Mouse (Mus musculus): ENCODE measurements around the gene Asah2.
"Not testable (repeated sequence)": the region's sequence is repeated elsewhere in the genome, so short reads cannot be mapped to it uniquely, and the experiment has no call there.

Asah2 gene

DNA sequence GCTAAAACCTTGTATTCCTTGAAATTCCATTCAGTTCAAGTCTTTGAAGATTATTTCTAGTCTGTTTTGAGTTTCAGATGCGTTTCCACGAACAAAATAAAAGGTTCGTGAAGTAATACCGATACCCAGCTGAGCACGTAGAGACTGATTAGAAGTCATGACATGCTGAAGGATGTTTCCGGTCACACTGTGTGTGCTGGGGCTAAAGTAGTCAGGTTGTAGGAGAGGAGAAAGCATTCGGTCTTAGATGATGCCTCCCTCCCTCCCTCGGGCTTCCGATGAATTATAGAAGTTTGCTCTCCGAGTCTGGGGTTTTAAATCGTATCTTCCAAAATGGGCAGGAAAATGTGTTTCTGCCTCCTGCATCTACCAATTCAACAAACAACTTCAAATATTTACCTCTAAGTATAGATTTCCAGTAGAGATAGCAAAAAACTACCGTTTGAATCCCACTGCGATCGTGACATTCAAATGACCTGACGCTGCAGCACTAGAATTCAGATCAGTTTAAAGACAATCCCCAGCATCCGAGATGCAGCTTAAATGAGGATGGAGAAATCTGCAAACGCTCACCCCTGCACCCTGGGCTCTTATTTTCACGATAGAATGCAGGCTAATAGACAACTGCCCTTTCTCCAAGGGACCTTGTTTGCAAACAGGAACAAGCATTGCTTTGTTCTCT is 5.6 kb downstream of the Asah2 start:
- no peak for DNase-seq (ENCODE audit: low spot score)

- DNase-seq (ENCODE audit: low spot score), result no peak
These were observed 9.4 kb downstream of the Asah2 start for GRCm38 (mm10) chr19:32098582-32098981.

GRCm38 (mm10) chr19:32092358-32092757 is 15.7 kb downstream of the Asah2 start:
- no peak for DNase-seq (ENCODE audit: low spot score)

DNA sequence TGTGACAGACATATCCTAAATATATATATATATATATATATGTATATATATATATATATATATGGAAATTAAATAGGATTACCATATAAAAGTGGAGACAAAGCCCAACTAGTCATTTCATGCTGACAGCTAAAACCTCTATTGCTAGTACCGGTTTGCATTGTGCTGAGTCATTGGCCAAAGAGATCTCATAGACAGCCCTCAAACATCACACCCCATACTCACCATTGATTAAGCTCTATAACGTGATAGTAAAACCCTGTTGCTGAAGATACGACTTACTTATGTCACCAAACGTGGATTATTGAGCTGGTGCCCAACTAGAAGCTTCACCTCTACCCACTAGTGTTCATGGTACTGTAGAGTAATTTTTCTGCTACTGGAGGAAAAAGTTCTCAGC is 17.2 kb downstream of the Asah2 start:
- no peak for DNase-seq (ENCODE audit: low spot score)

GRCm38 (mm10) chr19:32088570-32088969 is 19.4 kb downstream of the Asah2 start:
- DNase-seq (ENCODE audit: low spot score), result no peak

- no peak for DNase-seq (ENCODE audit: low spot score)
These were observed 20.1 kb downstream of the Asah2 start for GRCm38 (mm10) chr19:32087736-32088470.

DNA sequence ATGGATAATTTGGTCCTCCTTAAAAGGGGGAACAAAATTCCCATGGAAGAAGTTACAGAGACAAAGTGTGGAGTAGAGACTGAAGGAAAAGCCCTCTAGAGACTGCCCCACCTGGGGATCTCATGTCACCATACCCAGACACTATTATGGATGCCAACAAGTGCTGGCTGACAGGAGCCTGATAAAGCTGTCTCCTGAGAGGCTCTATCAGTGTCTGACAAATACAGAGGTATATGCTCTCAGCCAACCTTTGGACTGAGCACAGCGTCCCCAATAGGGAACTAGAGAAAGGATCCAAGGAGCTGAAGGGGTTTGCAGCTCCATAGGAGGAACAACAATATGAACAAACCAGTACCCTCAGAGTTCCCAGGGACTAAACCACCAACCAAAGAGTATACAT is 23.2 kb downstream of the Asah2 start:
- DNase-seq (ENCODE audit: low spot score), result not testable (repeated sequence)

- no peak for DNase-seq (ENCODE audit: low spot score)
These were observed 37.7 kb downstream of the Asah2 start for GRCm38 (mm10) chr19:32070340-32070739.

DNA sequence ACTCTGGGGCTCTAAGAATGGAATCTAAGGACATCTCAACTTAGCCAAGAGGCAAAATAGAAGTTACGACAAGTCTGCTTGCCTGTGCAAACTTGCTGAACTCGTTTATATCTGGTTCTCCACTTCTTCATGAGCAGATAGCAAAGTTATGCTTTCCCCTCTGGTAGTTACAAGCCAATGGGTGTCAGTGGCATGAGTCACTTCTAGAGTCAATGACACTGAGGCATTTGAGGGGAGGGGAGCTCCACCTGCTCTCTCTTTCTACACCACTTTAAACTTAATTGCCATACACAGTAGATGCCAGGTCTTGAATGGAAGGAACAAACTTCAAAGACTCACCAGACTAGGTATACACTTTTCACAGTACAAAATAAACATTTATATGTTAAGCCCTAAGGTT is 38.4 kb downstream of the Asah2 start:
- no peak for DNase-seq (ENCODE audit: low spot score)

- no peak for DNase-seq (ENCODE audit: low spot score)
These were observed 40.3 kb downstream of the Asah2 start for GRCm38 (mm10) chr19:32067669-32068068.

DNA sequence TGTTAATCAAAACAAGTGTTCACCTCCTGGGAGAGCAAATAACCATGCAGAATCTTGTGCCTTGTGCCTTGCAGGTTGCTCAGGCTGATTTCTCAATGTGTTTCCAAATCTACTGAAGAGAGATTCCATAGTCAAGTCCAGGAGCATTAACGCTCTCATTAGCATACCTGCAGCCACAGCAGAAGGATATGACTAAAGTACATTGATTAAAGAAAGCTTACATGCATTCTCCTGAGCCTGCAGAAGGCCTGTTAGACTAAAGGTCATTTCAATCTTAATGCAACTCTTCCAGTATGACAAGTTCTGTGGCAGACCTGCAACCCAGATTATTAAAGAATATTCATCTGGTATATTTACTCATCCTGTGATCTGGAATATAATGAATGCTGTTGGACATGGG is 46.7 kb downstream of the Asah2 start:
- DNase-seq (ENCODE audit: low spot score), result no peak

DNA sequence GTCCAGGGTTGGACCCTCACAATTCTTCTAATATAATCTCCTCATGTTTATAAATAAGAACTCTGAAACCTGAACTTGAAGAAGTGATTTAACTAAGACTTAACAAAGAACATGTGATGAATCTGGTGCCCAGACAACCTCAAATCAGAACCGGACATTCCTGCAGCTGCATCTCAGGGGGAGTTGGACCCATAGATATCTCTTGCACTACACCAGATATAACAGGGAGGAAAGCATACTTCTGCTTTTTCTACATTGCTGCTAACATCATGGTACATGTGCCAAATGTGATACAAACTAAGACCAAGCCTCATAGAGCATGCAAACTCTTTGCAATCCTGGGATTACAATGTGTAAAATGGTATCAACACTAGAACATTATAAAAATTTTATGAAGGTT is 51.8 kb downstream of the Asah2 start:
- no peak for DNase-seq (ENCODE audit: low spot score)

DNA sequence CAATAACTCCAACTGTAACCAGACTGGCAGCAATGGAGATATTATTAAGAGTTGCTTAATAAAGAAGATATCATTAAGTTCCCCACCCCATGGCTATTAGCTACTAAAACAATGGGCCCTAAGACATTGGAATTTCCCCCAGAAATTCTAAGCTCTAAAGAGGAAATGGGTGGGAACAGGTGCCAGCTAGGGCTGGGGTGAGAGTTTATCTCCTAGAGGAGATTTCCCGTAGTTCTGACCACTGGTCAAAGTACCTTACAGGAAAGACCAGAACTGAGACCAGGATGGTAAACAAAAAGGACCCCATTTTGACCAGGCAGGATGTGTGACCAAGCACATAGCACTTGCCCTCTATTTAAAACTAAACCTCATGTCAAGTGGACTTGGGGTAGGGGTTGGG is 52.3 kb downstream of the Asah2 start:
- no peak for DNase-seq (ENCODE audit: low spot score)

- DNase-seq (ENCODE audit: low spot score), result no peak
These were observed 56.8 kb downstream of the Asah2 start for GRCm38 (mm10) chr19:32051251-32051650.

- no peak for DNase-seq (ENCODE audit: low spot score)
These were observed 75.1 kb downstream of the Asah2 start for GRCm38 (mm10) chr19:32032881-32033280.

GRCm38 (mm10) chr19:32030430-32030829 is 77.6 kb downstream of the Asah2 start:
- peak; percentile 27 for DNase-seq (ENCODE audit: low spot score)

DNA sequence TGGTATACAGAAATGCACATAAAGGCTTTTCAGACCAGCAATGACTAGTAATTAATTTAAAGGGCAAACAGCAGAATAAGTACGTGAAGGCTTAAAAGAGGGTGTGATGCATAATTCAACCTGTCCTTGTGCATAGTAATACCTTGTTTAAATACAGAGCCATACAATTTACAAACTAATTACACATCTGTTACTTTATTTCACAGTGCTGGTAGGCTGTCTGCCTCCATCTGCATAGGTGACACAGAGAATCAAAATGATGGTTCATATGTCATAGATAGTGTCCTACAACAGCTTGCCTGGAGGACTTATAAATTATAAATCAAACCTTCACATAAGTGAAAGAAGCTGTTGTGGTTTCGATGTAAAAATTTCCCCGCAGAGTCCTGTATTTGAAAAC is 82.6 kb downstream of the Asah2 start:
- no peak for DNase-seq (ENCODE audit: low spot score)

DNA sequence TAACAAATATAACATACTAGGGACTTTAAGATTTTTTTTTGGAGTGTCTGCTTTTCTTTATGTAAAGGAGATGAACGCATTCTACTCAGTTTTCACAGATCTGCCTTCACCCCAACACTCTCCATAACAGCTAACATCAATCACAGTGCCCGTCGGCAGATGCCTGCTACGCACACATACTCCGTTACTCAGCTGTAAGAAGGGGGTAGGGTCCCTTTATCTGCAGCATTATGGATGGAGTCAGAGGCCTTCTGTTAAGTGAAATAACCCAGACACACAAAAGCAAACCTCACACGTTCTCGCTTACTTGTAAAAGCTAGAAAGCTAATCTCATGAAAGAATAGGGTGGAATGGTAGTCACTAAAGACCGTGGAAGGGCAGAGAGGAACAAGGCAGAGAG is 88.3 kb downstream of the Asah2 start:
- no peak for DNase-seq (ENCODE audit: low spot score)

- no peak for DNase-seq (ENCODE audit: low spot score)
These were observed 89.4 kb downstream of the Asah2 start for GRCm38 (mm10) chr19:32018585-32018984.

GRCm38 (mm10) chr19:32018053-32018452 is 90.0 kb downstream of the Asah2 start:
- no peak for DNase-seq (ENCODE audit: low spot score)

DNA sequence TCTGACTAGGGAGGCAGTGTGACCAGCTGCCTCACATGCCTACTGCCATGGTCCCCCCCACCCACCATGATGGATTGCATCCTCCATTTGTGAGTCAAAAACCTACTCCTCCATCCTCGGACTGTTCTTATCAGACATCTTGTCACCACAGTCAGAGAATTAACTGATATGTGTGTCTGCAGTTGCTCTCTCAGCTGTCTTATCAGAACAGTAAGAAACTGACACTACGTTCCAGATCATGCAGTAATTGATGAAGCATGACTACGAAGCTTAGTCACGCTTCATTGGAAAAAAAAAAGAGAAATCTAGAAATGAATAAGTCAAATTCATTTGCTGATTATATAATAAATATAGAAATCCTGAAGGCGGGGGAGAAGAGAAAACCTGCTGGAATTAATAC is 105.4 kb downstream of the Asah2 start:
- DNase-seq (ENCODE audit: low spot score), result no peak

DNA sequence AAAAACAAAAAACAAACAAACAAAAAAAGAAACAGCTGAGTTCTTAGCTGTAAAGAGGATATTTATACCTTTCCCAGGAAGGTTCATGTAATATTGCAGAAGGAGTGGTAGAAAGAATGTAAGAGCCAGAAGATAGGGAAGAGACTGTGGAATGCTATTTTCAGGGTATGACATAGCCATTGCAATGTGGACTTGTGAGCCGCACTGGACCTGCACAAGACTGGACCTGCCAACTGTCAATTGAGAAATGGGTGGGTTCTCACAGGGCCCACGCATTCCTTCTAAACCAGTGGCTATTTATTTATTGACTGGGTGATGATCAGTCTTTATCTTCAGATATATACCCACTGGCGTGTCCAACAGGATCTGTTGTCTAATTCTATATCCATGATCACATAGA is 111.1 kb downstream of the Asah2 start:
- DNase-seq (ENCODE audit: low spot score), result no peak

DNA sequence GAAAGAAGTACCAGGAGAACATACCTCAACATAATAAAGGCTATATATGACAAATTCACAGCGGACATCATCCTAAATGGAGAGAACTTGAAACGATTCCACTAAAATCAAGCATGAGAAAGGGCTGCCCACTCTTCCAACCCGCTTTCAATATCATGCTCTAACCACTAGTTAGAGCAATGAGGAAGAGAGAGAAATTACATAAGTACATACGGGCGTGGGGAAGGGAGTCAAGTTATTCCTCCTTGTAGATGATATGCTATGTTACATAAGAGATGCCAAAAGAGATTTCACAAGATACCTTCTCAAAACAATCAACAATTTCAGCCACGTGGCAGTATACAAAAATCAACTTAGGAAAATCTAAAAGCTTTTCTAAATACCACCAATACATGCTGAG is 117.0 kb downstream of the Asah2 start:
- no peak for DNase-seq (ENCODE audit: low spot score)

DNA sequence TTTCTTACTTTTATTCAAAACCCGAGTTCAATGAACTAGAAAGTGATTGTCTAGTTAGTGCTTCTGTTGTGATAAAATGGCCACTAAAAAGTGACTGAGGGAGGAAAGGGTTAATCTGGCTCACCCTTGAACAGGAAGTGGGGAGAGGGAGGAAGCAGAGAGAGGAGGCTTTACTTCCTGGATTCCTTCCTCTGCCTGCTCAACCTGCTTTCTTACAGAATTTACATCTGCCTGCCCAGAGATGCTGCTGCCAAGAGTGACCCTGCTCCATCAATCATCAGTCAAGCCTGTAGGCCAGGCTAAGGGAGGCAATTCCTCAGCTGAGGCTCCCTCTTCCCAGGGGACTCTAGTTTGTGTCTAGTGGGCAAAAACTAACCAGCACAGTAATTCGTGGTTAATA is 132.1 kb downstream of the Asah2 start:
- no peak for DNase-seq (ENCODE audit: low spot score)

All from urinary bladder, postnatal 25 days (tissue).